Comparison of ENCODE assay signal across 8 mouse cellular contexts in the genomic region with DNA sequence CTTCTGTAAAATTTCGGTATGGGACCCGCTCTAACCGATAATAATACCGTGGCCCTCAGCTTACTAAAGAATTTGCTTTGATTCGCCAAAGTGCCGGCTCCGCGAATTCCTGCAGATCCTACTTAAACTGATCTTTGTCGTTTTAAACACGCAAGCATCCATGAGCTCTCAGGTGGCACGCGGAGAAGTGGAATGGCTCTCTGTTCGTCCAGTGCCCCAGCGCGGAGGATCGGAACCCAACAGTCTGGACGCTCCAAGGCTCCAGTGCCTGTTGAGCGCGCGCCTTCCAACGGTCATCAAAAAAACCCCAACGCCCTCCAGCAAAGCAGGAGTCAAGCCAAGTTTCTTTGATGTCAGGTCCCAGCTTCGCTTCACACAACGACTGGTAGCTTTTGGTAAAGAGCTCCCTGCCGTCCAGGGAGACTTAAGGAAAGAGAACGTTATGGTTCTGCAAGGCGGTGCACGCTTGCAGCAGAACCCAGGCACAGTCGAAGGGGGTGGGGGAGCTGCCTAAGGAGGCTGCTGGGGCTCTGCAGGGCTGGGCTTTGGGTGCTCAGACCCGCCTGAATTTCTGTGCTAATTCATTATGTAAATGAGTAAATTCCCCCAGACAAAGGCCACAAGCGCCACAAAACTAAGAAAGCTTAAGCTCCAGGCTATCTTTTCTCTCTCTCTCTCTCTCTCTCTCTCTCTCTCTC. TPM values are rescaled to one million over a fixed set of nuclear protein-coding genes. Genes with fewer than 3 reads are reported as not detected.
DNase-seq lines count a peak whose midpoint lies in the region; ATAC-seq lines count a peak whose summit lies in the region.

No protein-coding gene starts in this region.

- H3K9me3 ChIP-seq in heart, embryonic 14.5 days (ENCODE audit: control insufficient read depth, low read length): peaks cover 4% of the 10 kb centered on the region; the same call in 1 of the 2 replicates
- H3K9me3 ChIP-seq in hindbrain, embryonic 16.5 days (ENCODE audit: control insufficient read depth, low read length): no peaks in the 10 kb centered on the region

- H3K4me3 ChIP-seq in heart, embryonic 14.5 days (ENCODE audit: control insufficient read depth in 1 of 2, insufficient read depth in 1 of 2, low read depth in 1 of 2, low read length in 2 of 2): peak overlapping the region; percentile 39 to 48
- H3K4me3 ChIP-seq in hindbrain, embryonic 16.5 days (ENCODE audit: low read length): peak overlapping the region; percentile 49

- DNase-seq in heart, adult 11 months: no peak
- DNase-seq in embryo, embryonic 10.5 days (ENCODE audit: low spot score): peak; percentile 47
- peak; percentile 0 for DNase-seq in lung, postnatal 36 days
- DNase-seq in left cerebral cortex, postnatal 4 days: no peak
- DNase-seq in thymus, postnatal 25 days: no peak

- no peaks in the 10 kb centered on the region for H3K36me3 ChIP-seq in heart, embryonic 14.5 days (ENCODE audit: control insufficient read depth, insufficient read depth, low read length)
- no peaks in the 10 kb centered on the region for H3K36me3 ChIP-seq in hindbrain, embryonic 16.5 days (ENCODE audit: control insufficient read depth, insufficient read depth, low read length)

- no peak overlapping the region for H3K27ac ChIP-seq in heart, embryonic 14.5 days (replicated peaks in 1 of 2; ENCODE audit: control insufficient read depth in 1 of 2, insufficient read depth in 1 of 2, low read depth in 2 of 2, low read length in 2 of 2)
- H3K27ac ChIP-seq in hindbrain, embryonic 16.5 days (ENCODE audit: low read depth, low read length): no peak overlapping the region

- intact Hi-C loops in left cerebral cortex, postnatal 4 days (cut with DNase I): no loop called here

- under 1% methylated on average over 31 of the region's 31 CpGs for WGBS in heart, embryonic 14.5 days
- under 1% methylated on average over 31 of the region's 31 CpGs for WGBS in hindbrain, embryonic 16.5 days

- peaks cover 29% of the 10 kb centered on the region for H3K27me3 ChIP-seq in heart, embryonic 14.5 days (ENCODE audit: control insufficient read depth, insufficient read depth, low read length)
- peaks cover 10% of the 10 kb centered on the region for H3K27me3 ChIP-seq in hindbrain, embryonic 16.5 days (replicated peaks; ENCODE audit: control insufficient read depth, insufficient read depth, low read length)

- H3K9ac ChIP-seq in heart, embryonic 14.5 days (ENCODE audit: low read length): no peak overlapping the region
- peak overlapping the region; percentile 53; the same call in 1 of the 2 replicates for H3K9ac ChIP-seq in hindbrain, embryonic 16.5 days (ENCODE audit: low read depth, low read length)

- peaks cover 0 to 11% of the 10 kb centered on the region in 2 experiments; a peak in 2 of 4 replicates for H3K4me1 ChIP-seq in heart, embryonic 14.5 days (ENCODE audit: control insufficient read depth in 2 of 2, insufficient read depth in 2 of 2, low read length in 2 of 2)
- H3K4me1 ChIP-seq in hindbrain, embryonic 16.5 days (ENCODE audit: control insufficient read depth, insufficient read depth, low read depth, low read length): peaks cover 10% of the 10 kb centered on the region

- no peak for ATAC-seq in heart, embryonic 14.5 days (ENCODE audit: insufficient number of reproducible peaks, insufficient read depth, low FRiP score, low read depth)
- ATAC-seq in hindbrain, embryonic 16.5 days: 0 out of 2 replicates have a peak, but pooled peaks have one; percentile 63
- no peak for ATAC-seq in activated CD4-positive, CD25-positive, alpha-beta regulatory T cell, adult 4 months

- H3K4me2 ChIP-seq in heart, embryonic 14.5 days (ENCODE audit: low read length): peak overlapping the region; percentile 75
- peak overlapping the region; percentile 88 for H3K4me2 ChIP-seq in hindbrain, embryonic 16.5 days (ENCODE audit: low read length)

RNA-seq across cellular contexts. Expression of gene Lrat, which starts 0.6 kb away (rescaled TPM):
- 0.05 and 0.23 TPM in 2 replicates for polyA plus RNA-seq in heart, embryonic 14.5 days (2014; fragmentation: Nextera tagmentation; extraction: Ambion mirVana)
- polyA plus RNA-seq in hindbrain, embryonic 16.5 days (2015; fragmentation: Nextera tagmentation; extraction: Ambion mirVana): 0.46 and 2.3 TPM in 2 replicates
- polyA plus RNA-seq in activated CD4-positive, CD25-positive, alpha-beta regulatory T cell, adult 4 months (2017; shearing (Covaris generic)): under 1 TPM in 1 of 2 experiments, not detected in 1; 0.07 TPM
- under 1 TPM; 0.16 to 0.32 TPM for total RNA-seq in left cerebral cortex, postnatal 4 days (2021)

RNA-seq across cellular contexts. Expression of gene Rbm46, which starts 28.1 kb away (rescaled TPM):
- polyA plus RNA-seq in heart, embryonic 14.5 days (2014; fragmentation: Nextera tagmentation; extraction: Ambion mirVana): 1.7 and 2.0 TPM in 2 replicates
- 2.1 TPM in 2 replicates for polyA plus RNA-seq in hindbrain, embryonic 16.5 days (2015; fragmentation: Nextera tagmentation; extraction: Ambion mirVana)
- not detected for polyA plus RNA-seq in activated CD4-positive, CD25-positive, alpha-beta regulatory T cell, adult 4 months (2017; shearing (Covaris generic))
- total RNA-seq in left cerebral cortex, postnatal 4 days (2021): 1 to 10 TPM; 1.3 to 1.6 TPM

Comparison
In these comparisons a context has a peak if more than half of its experiments do, and no peak if none do; other contexts are left out.
1. DNase-seq: peak in embryo, embryonic 10.5 days (single experiment) and lung, postnatal 36 days (single experiment); none in heart, adult 11 months (single experiment), left cerebral cortex, postnatal 4 days (single experiment) and thymus, postnatal 25 days (single experiment).